Mouse (Mus musculus): ENCODE measurements at regions not wholly inside any gene's neighbourhood (a gene's known extent, or its start where the extent isn't known, plus 50 kb on each side); places are given as distances from the start of the nearest gene placed in this dataset.

- in situ Hi-C loops (cut with MboI; ENCODE audit: unreplicated experiment in 2 of 2): no loop called here
Observed at GRCm38 (mm10) chr1:47097084-47097996, 204.7 kb upstream of the Slc39a10 start.

GRCm38 (mm10) chr1:47094498-47094897 is 201.8 kb upstream of the Slc39a10 start:
- in situ Hi-C loops (cut with MboI; ENCODE audit: unreplicated experiment in 2 of 2): no loop called here

- in situ Hi-C loops (cut with MboI; ENCODE audit: unreplicated experiment in 2 of 2): no loop called here
Observed at GRCm38 (mm10) chr1:47093289-47093947, 200.8 kb upstream of the Slc39a10 start.

- in situ Hi-C loops (cut with MboI; ENCODE audit: unreplicated experiment in 2 of 2): no loop called here
Observed at GRCm38 (mm10) chr1:47076423-47076822, 183.8 kb upstream of the Slc39a10 start.

GRCm38 (mm10) chr1:47058149-47058548 is 165.5 kb upstream of the Slc39a10 start:
- in situ Hi-C loops (cut with MboI; ENCODE audit: unreplicated experiment in 2 of 2): no loop called here

- in situ Hi-C loops (cut with MboI; ENCODE audit: unreplicated experiment in 2 of 2): no loop called here
Observed at GRCm38 (mm10) chr1:47057344-47057743, 164.7 kb upstream of the Slc39a10 start.

GRCm38 (mm10) chr1:47051109-47051508 is 158.5 kb upstream of the Slc39a10 start:
- in situ Hi-C loops (cut with MboI; ENCODE audit: unreplicated experiment in 2 of 2): no loop called here

- in situ Hi-C loops (cut with MboI; ENCODE audit: unreplicated experiment in 2 of 2): no loop called here
Observed at GRCm38 (mm10) chr1:47050492-47050891, 157.8 kb upstream of the Slc39a10 start.

- in situ Hi-C loops (cut with MboI; ENCODE audit: unreplicated experiment in 2 of 2): no loop called here
Observed at GRCm38 (mm10) chr1:47037576-47037975, 144.9 kb upstream of the Slc39a10 start.

- in situ Hi-C loops (cut with MboI; ENCODE audit: unreplicated experiment in 2 of 2): no loop called here
Observed at GRCm38 (mm10) chr1:47019356-47019755, 126.7 kb upstream of the Slc39a10 start.

GRCm38 (mm10) chr1:47014526-47014925 is 121.9 kb upstream of the Slc39a10 start:
- in situ Hi-C loops (cut with MboI; ENCODE audit: unreplicated experiment in 2 of 2): no loop called here

- in situ Hi-C loops (cut with MboI; ENCODE audit: unreplicated experiment in 2 of 2): no loop called here
Observed at GRCm38 (mm10) chr1:47003746-47004145, 111.1 kb upstream of the Slc39a10 start.

- in situ Hi-C loops (cut with MboI; ENCODE audit: unreplicated experiment in 2 of 2): no loop called here
Observed at GRCm38 (mm10) chr1:46999337-46999736, 106.7 kb upstream of the Slc39a10 start.

GRCm38 (mm10) chr1:46985978-46986377 is 93.3 kb upstream of the Slc39a10 start:
- in situ Hi-C loops (cut with MboI; ENCODE audit: unreplicated experiment in 2 of 2): no loop called here

- in situ Hi-C loops (cut with MboI; ENCODE audit: unreplicated experiment in 2 of 2): no loop called here
Observed at GRCm38 (mm10) chr1:46983093-46983492, 90.4 kb upstream of the Slc39a10 start.

GRCm38 (mm10) chr1:46970470-46970869 is 77.8 kb upstream of the Slc39a10 start:
- in situ Hi-C loops (cut with MboI; ENCODE audit: unreplicated experiment in 2 of 2): loop anchor here (10.0 to 25.0 kb wide), 3 partner anchors 383 to 1133 kb away; partner anchors contain the start of gene Dnah7c (in 1 of the 2)

- in situ Hi-C loops (cut with MboI; ENCODE audit: unreplicated experiment in 2 of 2): loop anchor here (5.0 to 25.0 kb wide), 5 partner anchors 41 to 1131 kb away; no protein-coding TSS in a partner anchor
Observed at GRCm38 (mm10) chr1:46968361-46968760, 75.7 kb upstream of the Slc39a10 start.

GRCm38 (mm10) chr1:46966917-46967266 is 74.2 kb upstream of the Slc39a10 start:
- in situ Hi-C loops (cut with MboI; ENCODE audit: unreplicated experiment in 2 of 2): loop anchor here (5.0 to 25.0 kb wide), 5 partner anchors 40 to 1130 kb away; no protein-coding TSS in a partner anchor

GRCm38 (mm10) chr1:46965996-46966916 is 73.6 kb upstream of the Slc39a10 start:
- in situ Hi-C loops (cut with MboI; ENCODE audit: unreplicated experiment in 2 of 2): loop anchor here (5.0 to 25.0 kb wide), 5 partner anchors 39 to 1129 kb away; no protein-coding TSS in a partner anchor

- in situ Hi-C loops (cut with MboI; ENCODE audit: unreplicated experiment in 2 of 2): loop anchor here in 1 of 2 experiments (25.0 kb wide), 2 partner anchors 377 to 1127 kb away; no protein-coding TSS in a partner anchor
Observed at GRCm38 (mm10) chr1:46963973-46964727, 71.5 kb upstream of the Slc39a10 start.
